Mouse (Mus musculus): ENCODE measurements around the gene Dock8.

The Dock8 gene

GRCm38 (mm10) chr19:25187681-25188080 is 188.3 kb downstream of the Dock8 start:
- no peak for DNase-seq (ENCODE audit: low spot score in 2 of 2)

GRCm38 (mm10) chr19:25193751-25194150 is 194.4 kb downstream of the Dock8 start:
- no peak for DNase-seq (ENCODE audit: low spot score in 2 of 2)

- no peak for DNase-seq (ENCODE audit: low spot score in 2 of 2)
These were observed 200.9 kb downstream of the Dock8 start for GRCm38 (mm10) chr19:25200081-25200860.

GRCm38 (mm10) chr19:25203077-25203476 is 203.7 kb downstream of the Dock8 start:
- DNase-seq (ENCODE audit: low spot score in 2 of 2): no peak

- DNase-seq (ENCODE audit: low spot score in 2 of 2): no peak
These were observed 207.6 kb downstream of the Dock8 start for GRCm38 (mm10) chr19:25206969-25207368.

GRCm38 (mm10) chr19:25207731-25208361 is 208.5 kb downstream of the Dock8 start:
- no peak for DNase-seq (ENCODE audit: low spot score in 2 of 2)

- no peak for DNase-seq (ENCODE audit: low spot score in 2 of 2)
These were observed 209.3 kb downstream of the Dock8 start for GRCm38 (mm10) chr19:25208596-25209110.

- DNase-seq (ENCODE audit: low spot score in 2 of 2): no peak
These were observed 221.3 kb downstream of the Dock8 start for GRCm38 (mm10) chr19:25220611-25221010.

- no peak for DNase-seq (ENCODE audit: low spot score in 2 of 2)
These were observed 222.8 kb downstream of the Dock8 start for GRCm38 (mm10) chr19:25221964-25222640.

- DNase-seq (ENCODE audit: low spot score in 2 of 2): no peak
These were observed 231.0 kb downstream of the Dock8 start for GRCm38 (mm10) chr19:25230058-25230974.

- no peak for DNase-seq (ENCODE audit: low spot score in 2 of 2)
These were observed 231.6 kb downstream of the Dock8 start for GRCm38 (mm10) chr19:25230975-25231334.

- DNase-seq (ENCODE audit: low spot score in 2 of 2): no peak
These were observed 232.7 kb downstream of the Dock8 start for GRCm38 (mm10) chr19:25232032-25232431.

GRCm38 (mm10) chr19:25236596-25237491 is 237.5 kb downstream of the Dock8 start, which contains the start of gene Kank1:
TSS of gene Kank1 (plus strand) at chr19:25236975.
- peak; percentile 29 to 41 for DNase-seq (ENCODE audit: low spot score in 2 of 2)

- peak; percentile 8 to 13 for DNase-seq (ENCODE audit: low spot score in 2 of 2)
These were observed 238.2 kb downstream of the Dock8 start for GRCm38 (mm10) chr19:25237492-25238040.

GRCm38 (mm10) chr19:25238121-25238520 is 238.8 kb downstream of the Dock8 start:
- DNase-seq (ENCODE audit: low spot score in 2 of 2): no peak

GRCm38 (mm10) chr19:25243566-25243965 is 244.2 kb downstream of the Dock8 start:
- no peak for DNase-seq (ENCODE audit: low spot score in 2 of 2)

GRCm38 (mm10) chr19:25246062-25246461 is 246.7 kb downstream of the Dock8 start:
- no peak for DNase-seq (ENCODE audit: low spot score in 2 of 2)

- DNase-seq (ENCODE audit: low spot score in 2 of 2): no peak
These were observed 248.7 kb downstream of the Dock8 start for GRCm38 (mm10) chr19:25247858-25248552.

- DNase-seq (ENCODE audit: low spot score in 2 of 2): no peak
These were observed 249.9 kb downstream of the Dock8 start for GRCm38 (mm10) chr19:25249230-25249629.

Data from frontal cortex, postnatal 25 days (tissue).